Mouse (Mus musculus): ENCODE measurements at regions not wholly inside any gene's neighbourhood (a gene's known extent, or its start where the extent isn't known, plus 50 kb on each side); places are given as distances from the start of the nearest gene placed in this dataset.
"Not testable (repeated sequence)": the region's sequence is repeated elsewhere in the genome, so short reads cannot be mapped to it uniquely, and the experiment has no call there.

DNA sequence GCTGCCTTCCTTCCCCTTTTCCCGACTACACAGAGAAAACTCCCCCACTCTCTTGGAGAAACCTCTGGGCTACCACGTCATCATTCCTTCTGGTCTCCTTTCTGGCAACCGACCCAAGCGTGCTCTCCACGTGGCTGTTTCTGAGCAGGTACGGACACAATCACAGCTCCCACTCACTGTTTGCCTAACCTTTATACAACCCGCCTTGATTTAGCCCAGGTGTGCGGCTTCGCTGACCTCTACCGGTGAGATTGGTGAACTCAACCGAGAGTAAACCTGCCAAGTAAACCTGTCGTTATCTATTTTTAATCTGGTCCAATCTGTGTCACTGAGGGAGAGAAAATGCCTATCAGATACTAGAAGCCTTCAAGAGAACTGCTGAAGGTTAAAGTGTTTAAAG, 142.7 kb upstream of the Gnai1 start:
- DNase-seq: no peak

DNA sequence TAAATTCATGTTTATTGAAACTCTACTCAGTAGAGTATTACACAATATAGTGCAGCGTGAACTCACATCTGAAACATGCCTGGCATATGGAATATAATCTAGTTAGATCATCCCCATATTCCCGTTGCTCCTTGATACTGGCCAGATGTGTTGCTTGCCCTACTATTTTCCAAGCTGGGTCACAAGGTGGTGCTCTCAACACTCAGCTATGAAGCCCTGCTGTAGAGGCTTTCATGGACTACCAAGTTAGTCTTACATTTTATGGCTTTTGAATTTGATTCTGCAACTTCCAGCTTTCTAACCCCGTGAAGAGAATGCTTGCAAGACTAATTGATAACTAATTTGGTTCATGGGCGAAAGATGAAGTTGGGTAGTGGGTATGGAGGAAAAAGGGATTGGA, 134.2 kb upstream of the Gnai1 start:
- no peak for DNase-seq

DNA sequence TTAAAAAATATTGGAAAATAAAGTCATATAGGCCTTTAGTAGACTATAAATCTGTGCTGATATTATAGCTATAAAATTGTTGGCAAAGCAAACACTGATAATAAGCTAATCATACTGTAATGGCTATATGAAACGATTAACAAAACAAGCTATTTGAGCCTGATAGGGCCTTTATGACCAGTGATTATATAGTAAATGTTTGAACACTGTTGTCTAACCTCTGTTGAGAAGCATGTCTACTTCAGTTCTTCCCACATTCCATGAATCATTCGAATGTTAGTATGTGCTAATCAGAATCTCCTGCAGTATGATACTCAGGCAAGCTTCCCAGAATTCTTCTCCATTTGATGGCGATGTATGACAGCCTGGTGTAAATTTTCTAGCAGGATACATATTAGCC, 129.6 kb upstream of the Gnai1 start:
- no peak for DNase-seq

DNA sequence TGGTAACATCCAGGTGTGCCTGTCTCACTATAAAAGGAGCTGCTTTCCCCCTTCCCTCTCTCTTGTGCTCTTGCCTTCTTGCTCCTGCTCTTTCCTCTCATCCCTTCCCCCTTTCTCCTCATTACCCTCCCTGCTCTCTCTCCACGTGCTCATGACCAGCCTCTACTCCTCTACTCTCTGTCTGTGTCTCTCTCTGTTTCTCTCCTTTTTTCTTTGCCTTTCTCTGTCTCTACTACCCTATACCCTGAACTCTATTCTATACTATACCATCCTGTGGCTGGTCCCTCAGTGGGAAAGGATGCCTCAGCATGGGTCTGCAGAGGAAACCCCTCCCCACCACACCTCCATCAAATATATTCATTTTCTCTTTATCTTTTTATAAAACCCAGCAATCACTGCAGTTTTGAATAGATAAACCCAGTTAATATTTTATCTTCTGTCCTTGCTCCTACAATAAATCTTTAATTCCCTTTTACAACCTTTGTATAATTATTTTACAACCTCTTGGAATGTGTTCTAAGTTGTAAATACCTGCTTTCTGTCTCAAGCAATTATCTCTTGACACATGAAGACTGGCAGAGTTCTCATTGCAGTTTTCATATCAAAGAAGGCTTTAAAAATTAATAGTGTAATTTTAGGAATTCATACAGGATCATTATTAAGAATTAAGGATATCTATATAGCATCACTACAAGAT, 127.1 kb upstream of the Gnai1 start:
- DNase-seq: no peak

DNA sequence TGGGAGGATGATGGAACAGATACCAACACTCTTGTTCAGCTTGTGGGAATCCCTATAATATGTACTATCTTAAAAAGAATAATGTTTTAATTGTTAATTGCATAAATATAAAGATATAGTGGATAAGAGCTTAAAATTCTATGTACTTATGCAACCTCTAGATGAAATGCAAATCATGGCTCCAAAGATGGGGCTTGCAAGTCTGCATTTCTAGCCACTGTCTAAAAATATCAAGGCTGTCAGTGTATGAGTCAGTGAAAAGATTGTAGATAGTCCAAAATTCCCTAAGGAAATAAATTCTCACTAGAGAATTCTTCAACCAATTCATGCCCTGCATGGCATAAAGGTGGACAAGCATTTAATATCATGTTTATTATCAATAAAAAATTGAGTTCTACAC, 124.2 kb upstream of the Gnai1 start:
- no peak for DNase-seq

DNA sequence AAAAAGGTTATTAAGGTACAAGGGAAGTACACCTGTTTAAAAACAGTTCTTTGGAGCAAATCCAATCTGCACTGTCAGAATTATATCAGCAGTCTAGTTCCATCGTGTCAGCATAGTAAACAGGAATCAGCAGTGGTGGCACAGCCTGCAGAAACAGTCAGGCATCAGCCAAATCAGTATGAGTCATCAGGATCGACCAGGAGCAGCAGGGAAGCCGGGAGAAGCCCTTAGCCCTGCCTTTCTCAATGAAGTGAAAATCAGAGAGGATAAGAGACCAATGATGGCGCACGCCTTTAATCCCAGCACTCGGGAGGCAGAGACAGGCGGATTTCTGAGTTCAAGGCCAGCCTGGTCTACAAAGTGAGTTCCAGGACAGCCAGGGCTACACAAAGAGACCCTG, 118.3 kb upstream of the Gnai1 start:
- no peak for DNase-seq

GRCm38 (mm10) chr5:18477372-18478017, 117.3 kb upstream of the Gnai1 start:
- DNase-seq: no peak

- DNase-seq: no peak
Measured at GRCm38 (mm10) chr5:18472114-18472513, 112.0 kb upstream of the Gnai1 start.

GRCm38 (mm10) chr5:18457771-18458170, 97.6 kb upstream of the Gnai1 start:
- DNase-seq: no peak

DNA sequence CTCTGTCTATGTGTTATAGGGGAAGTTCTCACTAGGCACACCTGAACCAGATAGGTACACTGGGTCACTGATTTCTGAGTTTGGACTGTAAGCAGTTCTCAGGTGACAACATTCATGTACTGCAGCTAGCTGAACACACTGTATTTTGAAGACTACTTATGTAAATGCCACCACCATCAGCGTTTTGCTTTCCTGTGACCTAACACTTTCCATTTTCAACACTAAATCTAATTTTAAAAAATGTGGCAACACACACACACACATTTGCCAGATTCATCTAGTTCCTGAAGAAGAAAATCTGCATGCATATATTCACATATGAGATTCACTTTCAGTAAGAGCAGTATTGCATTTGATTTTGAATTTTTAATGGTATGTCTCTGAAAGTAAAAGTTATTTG, 96.0 kb upstream of the Gnai1 start:
- no peak for DNase-seq

- DNase-seq: not testable (repeated sequence)
Measured at GRCm38 (mm10) chr5:18452871-18453757, 93.0 kb upstream of the Gnai1 start.

DNA sequence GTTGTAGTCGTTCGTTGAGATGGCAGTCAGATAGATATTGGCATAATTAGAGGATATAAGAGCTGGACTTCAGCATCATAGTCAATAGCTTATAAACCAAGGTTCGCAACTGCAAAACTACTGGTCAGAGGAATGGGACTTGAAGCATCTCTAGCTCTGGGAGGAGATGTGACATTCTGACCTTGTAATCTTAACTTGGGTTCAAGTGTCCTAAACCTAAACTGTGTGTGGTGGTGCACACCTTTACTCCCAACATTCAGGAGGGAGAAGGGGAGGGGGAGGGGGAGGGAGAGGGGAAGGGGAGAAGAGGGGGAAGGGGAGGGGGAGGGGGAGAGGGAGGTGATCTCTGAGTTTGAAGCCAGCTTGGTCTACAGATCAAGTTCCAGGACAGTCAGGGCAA, 89.1 kb upstream of the Gnai1 start:
- no peak for DNase-seq

DNA sequence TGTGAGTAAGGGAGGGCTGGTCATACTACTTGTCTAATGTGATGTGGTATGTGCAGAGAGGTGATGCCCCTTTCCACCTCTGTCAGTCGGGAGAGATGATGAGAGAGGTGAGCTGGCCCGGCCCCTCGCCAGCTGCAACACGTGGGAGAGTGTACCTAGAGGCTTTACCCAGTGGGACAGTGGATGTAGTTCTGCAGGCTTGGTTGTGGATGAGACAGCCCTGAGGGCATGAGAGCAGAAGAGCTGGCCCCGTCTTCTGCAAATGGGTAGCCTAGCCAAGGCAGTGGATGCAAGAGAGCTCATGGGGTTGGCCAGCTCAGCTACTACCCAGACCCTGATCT, 88.1 kb upstream of the Gnai1 start:
- no peak for DNase-seq

- DNase-seq: no peak
Measured at GRCm38 (mm10) chr5:18447665-18448329, 87.6 kb upstream of the Gnai1 start.

GRCm38 (mm10) chr5:18445969-18446368, 85.8 kb upstream of the Gnai1 start:
- peak; percentile 75 for DNase-seq

DNA sequence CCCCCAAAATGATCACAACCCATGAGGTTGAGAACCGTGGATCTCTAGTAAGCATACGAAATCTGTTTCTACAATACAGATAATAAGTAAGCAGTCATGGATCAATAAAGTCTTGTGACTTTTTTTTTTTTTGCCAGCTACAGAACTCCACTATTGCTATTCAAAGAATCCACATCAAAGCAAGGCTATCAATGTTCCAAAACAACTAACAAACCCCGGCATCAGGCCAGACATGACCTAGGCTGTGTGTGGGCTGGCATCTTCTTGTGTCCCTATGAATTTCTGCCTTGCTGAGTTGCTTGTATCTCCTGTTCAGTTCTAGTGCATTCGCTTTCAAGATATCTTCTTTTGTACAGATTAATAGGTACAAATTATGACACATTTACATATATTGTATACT, 79.8 kb upstream of the Gnai1 start:
- DNase-seq: no peak

DNA sequence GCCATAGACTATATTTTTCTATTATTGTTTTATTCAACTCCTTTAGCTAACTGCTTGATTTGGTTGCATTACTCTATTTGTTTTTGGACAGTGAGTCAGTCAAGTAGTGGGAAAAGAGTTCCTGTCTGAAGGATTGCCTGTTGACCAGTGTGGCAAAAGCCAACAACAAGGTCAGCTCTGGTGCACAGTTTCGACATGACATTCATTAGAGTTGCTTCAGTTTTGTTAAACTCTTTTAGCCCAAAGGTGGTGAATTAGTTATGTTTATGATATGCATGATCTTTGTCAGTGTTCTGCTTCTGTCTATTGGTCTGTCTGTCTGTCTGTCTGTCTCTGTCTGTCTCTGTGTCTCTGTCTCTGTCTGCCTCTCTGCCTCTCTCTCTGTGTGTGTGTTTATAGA, 79.1 kb upstream of the Gnai1 start:
- DNase-seq: no peak

DNA sequence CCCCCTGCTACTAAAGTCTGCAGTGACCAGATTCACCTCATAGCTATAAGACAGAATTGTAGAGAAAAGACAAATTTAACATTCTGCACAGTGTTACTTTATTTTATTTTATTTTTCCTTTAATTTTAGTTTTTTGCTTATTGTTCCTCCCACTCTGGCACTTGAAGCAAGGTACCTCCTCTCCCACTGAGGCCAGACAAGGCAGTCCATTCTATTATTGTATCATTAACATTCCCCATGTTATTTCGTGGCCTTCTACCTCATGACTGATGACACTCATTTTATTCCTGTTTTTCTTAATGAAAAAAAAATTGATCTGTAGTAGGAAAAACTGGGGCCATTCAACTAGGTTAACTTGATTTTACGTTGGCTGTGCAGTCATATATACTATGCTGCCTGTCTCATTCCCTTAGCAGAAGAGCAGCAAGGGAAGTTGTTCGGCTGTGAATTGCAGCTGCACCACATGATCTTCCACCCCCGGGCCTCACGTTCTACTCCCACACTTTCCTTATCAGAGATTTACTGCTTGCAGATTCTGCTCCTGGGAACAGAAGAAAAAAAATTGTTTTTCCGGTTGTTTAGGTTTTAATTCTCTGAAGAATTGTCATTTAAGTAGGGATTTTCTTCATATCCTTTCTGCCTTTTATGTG, 76.1 kb upstream of the Gnai1 start:
- no peak for DNase-seq

DNA sequence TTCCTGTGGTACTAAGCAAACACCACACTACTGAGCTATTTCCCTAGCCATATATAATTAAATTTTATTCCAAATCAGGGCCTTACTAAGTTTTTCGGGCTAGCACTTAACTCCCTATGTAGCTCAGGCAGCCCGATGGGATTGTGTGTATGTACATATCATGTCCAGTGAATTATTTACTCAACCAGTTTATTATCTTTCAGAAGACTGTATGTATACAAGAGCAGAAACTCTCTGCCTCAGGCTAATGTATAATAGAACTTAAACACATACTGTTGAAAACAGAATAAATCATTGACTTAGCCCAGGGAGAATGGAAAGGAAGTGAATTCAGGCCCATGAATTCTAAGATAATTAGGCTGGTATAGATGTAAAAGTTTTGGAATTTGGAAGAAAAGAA, 74.1 kb upstream of the Gnai1 start:
- no peak for DNase-seq

GRCm38 (mm10) chr5:18433287-18433686, 73.1 kb upstream of the Gnai1 start:
- no peak for DNase-seq

DNA sequence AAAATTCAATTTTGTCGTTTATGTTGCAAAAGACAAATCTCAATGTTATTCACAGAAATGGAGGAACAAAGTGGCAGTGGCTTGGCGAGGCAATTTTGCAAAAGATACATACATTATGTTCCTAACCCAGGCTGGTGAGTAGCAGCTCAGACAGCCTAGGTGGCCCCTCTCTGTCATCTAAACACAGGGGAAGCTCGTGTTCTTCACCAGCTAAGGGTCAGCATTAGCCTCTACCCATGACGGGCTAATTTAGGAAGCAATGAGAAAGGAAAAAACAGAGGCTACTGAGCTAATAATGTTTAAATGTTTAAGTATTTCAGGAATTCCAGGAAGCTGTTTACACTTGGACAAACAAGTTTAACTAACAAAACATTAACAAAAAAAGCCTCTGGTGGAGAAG, 64.9 kb upstream of the Gnai1 start:
- DNase-seq: no peak

DNA sequence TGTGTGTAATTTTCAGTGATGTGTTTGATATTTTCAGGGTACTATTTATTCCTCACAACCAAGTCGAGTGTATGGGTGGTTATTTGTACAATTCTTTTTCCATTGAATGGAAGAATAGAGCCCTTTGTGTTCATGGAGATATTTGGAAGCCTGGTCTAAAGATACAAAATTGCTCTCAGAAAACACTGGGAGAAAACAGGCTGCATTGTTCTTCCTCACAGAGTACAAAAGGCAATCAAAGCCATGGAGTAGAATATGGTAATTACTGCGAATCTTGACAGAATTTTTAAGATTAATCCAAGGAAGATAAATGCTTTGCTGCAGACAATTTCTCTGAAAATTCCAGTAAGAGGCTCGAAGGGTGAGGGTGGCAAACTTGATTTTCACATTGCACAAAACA, 54.7 kb upstream of the Gnai1 start:
- no peak for DNase-seq

Measured in heart, postnatal 4 days (tissue).